Mouse (Mus musculus): ENCODE measurements around the gene Pip4k2c. TPM values are rescaled to one million over a fixed set of nuclear protein-coding genes. Genes with fewer than 3 reads are reported as not detected.

Pip4k2c gene
- polyA plus RNA-seq, 1 experiment from 2014 or later = 19.5 TPM

- Histone ChIP-seq H3K4me2 (no peak overlapping the region), H3K36me3 (ENCODE audit: poor library complexity, severe bottlenecking) (peaks cover 42% of the 10 kb centered on the region), H3K4me1 (no peaks in the 10 kb centered on the region), H3K27ac (no peak overlapping the region), H3K9ac (no peak overlapping the region), H3K27me3 (no peaks in the 10 kb centered on the region), H3K9me3 (replicated peaks) (no peaks in the 10 kb centered on the region), H3K4me3 (no peak overlapping the region)
- 0 out of 2 replicates have a peak, but pooled peaks have one; percentile 19 for ATAC-seq
- WGBS = 76% methylated on average over 8 of the region's 8 CpGs
Measured at GRCm38 (mm10) chr10:127226318-127226895, 15.0 kb upstream of the Pip4k2c start.

GRCm38 (mm10) chr10:127225732-127226131 is 14.3 kb upstream of the Pip4k2c start:
- no peak for ATAC-seq
- peaks cover 36% of the 10 kb centered on the region for H3K36me3 ChIP-seq (ENCODE audit: poor library complexity, severe bottlenecking)
- H3K9me3 ChIP-seq (replicated peaks) = no peaks in the 10 kb centered on the region
- WGBS = 33% methylated on average over 10 of the region's 10 CpGs
- no peak overlapping the region for H3K4me2 ChIP-seq
- H3K27ac ChIP-seq = no peak overlapping the region
- no peak overlapping the region for H3K9ac ChIP-seq
- no peak overlapping the region for H3K4me3 ChIP-seq
- no peaks in the 10 kb centered on the region for H3K27me3 ChIP-seq
- no peaks in the 10 kb centered on the region for H3K4me1 ChIP-seq

- no peak for ATAC-seq
Measured at GRCm38 (mm10) chr10:127225213-127225612, 13.8 kb upstream of the Pip4k2c start.

GRCm38 (mm10) chr10:127218339-127218738 is 7.0 kb upstream of the Pip4k2c start:
- WGBS = 86% methylated on average over 2 of the region's 2 CpGs
- H3K36me3 ChIP-seq (ENCODE audit: poor library complexity, severe bottlenecking) = no peaks in the 10 kb centered on the region
- H3K4me3 ChIP-seq = no peak overlapping the region
- no peak overlapping the region for H3K4me2 ChIP-seq
- no peaks in the 10 kb centered on the region for H3K4me1 ChIP-seq
- H3K9ac ChIP-seq = no peak overlapping the region
- H3K27me3 ChIP-seq = no peaks in the 10 kb centered on the region
- ATAC-seq = no peak
- H3K27ac ChIP-seq = no peak overlapping the region
- H3K9me3 ChIP-seq (replicated peaks) = no peaks in the 10 kb centered on the region

More at GRCm38 (mm10) chr10:127225213-127225612, 13.8 kb upstream of the Pip4k2c start:
- Histone ChIP-seq H3K4me3 (no peak overlapping the region), H3K4me1 (no peaks in the 10 kb centered on the region), H3K9ac (no peak overlapping the region), H3K27me3 (no peaks in the 10 kb centered on the region), H3K36me3 (ENCODE audit: poor library complexity, severe bottlenecking) (peaks cover 31% of the 10 kb centered on the region), H3K4me2 (no peak overlapping the region), H3K27ac (no peak overlapping the region), H3K9me3 (replicated peaks) (no peaks in the 10 kb centered on the region)
- 25% methylated on average over 6 of the region's 6 CpGs for WGBS

- H3K4me2 ChIP-seq = no peak overlapping the region
- ATAC-seq = no peak
- H3K27ac ChIP-seq = no peak overlapping the region
- no peaks in the 10 kb centered on the region for H3K36me3 ChIP-seq (ENCODE audit: poor library complexity, severe bottlenecking)
- H3K27me3 ChIP-seq = no peaks in the 10 kb centered on the region
- no peaks in the 10 kb centered on the region for H3K9me3 ChIP-seq (replicated peaks)
- H3K4me3 ChIP-seq = no peak overlapping the region
- H3K4me1 ChIP-seq = no peaks in the 10 kb centered on the region
- no peak overlapping the region for H3K9ac ChIP-seq
Measured at GRCm38 (mm10) chr10:127217177-127217576, 5.8 kb upstream of the Pip4k2c start.

GRCm38 (mm10) chr10:127216456-127216855 is 5.1 kb upstream of the Pip4k2c start:
- Histone ChIP-seq H3K4me2 (no peak overlapping the region), H3K4me3 (no peak overlapping the region), H3K36me3 (ENCODE audit: poor library complexity, severe bottlenecking) (no peaks in the 10 kb centered on the region), H3K9ac (no peak overlapping the region), H3K27ac (no peak overlapping the region), H3K9me3 (replicated peaks) (no peaks in the 10 kb centered on the region), H3K27me3 (no peaks in the 10 kb centered on the region), H3K4me1 (no peaks in the 10 kb centered on the region)
- 95% methylated on average over 11 of the region's 11 CpGs for WGBS
- ATAC-seq = no peak

- Histone ChIP-seq H3K27me3 (no peaks in the 10 kb centered on the region), H3K4me3 (no peak overlapping the region), H3K9me3 (replicated peaks) (no peaks in the 10 kb centered on the region), H3K9ac (no peak overlapping the region), H3K4me2 (no peak overlapping the region), H3K27ac (no peak overlapping the region), H3K36me3 (ENCODE audit: poor library complexity, severe bottlenecking) (no peaks in the 10 kb centered on the region), H3K4me1 (peaks cover 16% of the 10 kb centered on the region)
- 66% methylated on average over 1 of the region's 1 CpGs for WGBS
- ATAC-seq = no peak
Measured at GRCm38 (mm10) chr10:127214422-127214803, 3.0 kb upstream of the Pip4k2c start.

GRCm38 (mm10) chr10:127213704-127214421 is 2.5 kb upstream of the Pip4k2c start:
- Histone ChIP-seq H3K36me3 (ENCODE audit: poor library complexity, severe bottlenecking) (0 out of 2 replicates have a peak, but pooled peaks cover under 1% of the 10 kb centered on the region), H3K27ac (no peak overlapping the region), H3K4me3 (no peak overlapping the region), H3K9me3 (replicated peaks) (no peaks in the 10 kb centered on the region), H3K27me3 (no peaks in the 10 kb centered on the region), H3K4me2 (no peak overlapping the region), H3K4me1 (peaks cover 18% of the 10 kb centered on the region), H3K9ac (no peak overlapping the region)
- whole genome bisulfite sequencing = 85% methylated on average over 13 of the region's 13 CpGs
- no peak for ATAC-seq

GRCm38 (mm10) chr10:127213272-127213671 is 1.9 kb upstream of the Pip4k2c start:
- Histone ChIP-seq H3K4me2 (no peak overlapping the region), H3K4me1 (peaks cover 18% of the 10 kb centered on the region), H3K9me3 (replicated peaks) (no peaks in the 10 kb centered on the region), H3K36me3 (ENCODE audit: poor library complexity, severe bottlenecking) (peaks cover 6% of the 10 kb centered on the region), H3K27ac (no peak overlapping the region), H3K9ac (no peak overlapping the region), H3K4me3 (no peak overlapping the region), H3K27me3 (no peaks in the 10 kb centered on the region)
- 92% methylated on average over 8 of the region's 8 CpGs for WGBS
- no peak for ATAC-seq

GRCm38 (mm10) chr10:127210961-127211405 is 402 bp downstream of the Pip4k2c start:
- ATAC-seq = peak; percentile 75
- under 1% methylated on average over 24 of the region's 25 CpGs for WGBS

GRCm38 (mm10) chr10:127209928-127210570 is 1.3 kb downstream of the Pip4k2c start:
- WGBS = 87% methylated on average over 13 of the region's 13 CpGs
- Histone ChIP-seq H3K4me2 (peak overlapping the region; percentile 93), H3K9ac (peak overlapping the region; percentile 84; the same call in 1 of the 2 replicates), H3K4me1 (peaks cover 18% of the 10 kb centered on the region), H3K36me3 (ENCODE audit: poor library complexity, severe bottlenecking) (peaks cover 35% of the 10 kb centered on the region), H3K4me3 (peak overlapping the region; percentile 82; the same call in 1 of the 2 replicates), H3K27ac (no peak overlapping the region), H3K9me3 (replicated peaks) (no peaks in the 10 kb centered on the region), H3K27me3 (no peaks in the 10 kb centered on the region)
- no peak for ATAC-seq

More at GRCm38 (mm10) chr10:127210961-127211405, 402 bp downstream of the Pip4k2c start:
- Histone ChIP-seq H3K27me3 (no peaks in the 10 kb centered on the region), H3K9me3 (replicated peaks) (no peaks in the 10 kb centered on the region), H3K4me3 (peak overlapping the region; percentile 82), H3K9ac (peak overlapping the region; percentile 84), H3K27ac (peak overlapping the region; percentile 65), H3K4me2 (peak overlapping the region; percentile 93), H3K36me3 (ENCODE audit: poor library complexity, severe bottlenecking) (peaks cover 26% of the 10 kb centered on the region), H3K4me1 (peaks cover 18% of the 10 kb centered on the region)

GRCm38 (mm10) chr10:127208921-127209320 is 2.5 kb downstream of the Pip4k2c start:
- no peak for ATAC-seq
- Histone ChIP-seq H3K36me3 (ENCODE audit: poor library complexity, severe bottlenecking) (peaks cover 45% of the 10 kb centered on the region), H3K9me3 (replicated peaks) (no peaks in the 10 kb centered on the region), H3K27ac (no peak overlapping the region), H3K4me2 (no peak overlapping the region), H3K9ac (no peak overlapping the region), H3K4me3 (no peak overlapping the region), H3K4me1 (peaks cover 18% of the 10 kb centered on the region), H3K27me3 (no peaks in the 10 kb centered on the region)
- 97% methylated on average over 4 of the region's 4 CpGs for WGBS

Data from forebrain, embryonic 13.5 days (tissue).